Mouse (Mus musculus) stomach, embryonic 14.5 days (tissue): ENCODE data around the gene Tsg101. TPM values are rescaled to one million over a fixed set of nuclear protein-coding genes. Genes with fewer than 3 reads are reported as not detected.

ENCODE experiments used
- ATAC-seq: fragments of 200-750 bp; cut with Nextera tagmentation; 2 replicates; pipeline ENCODE4 v1.8.0; 2017; ENCODE audit warnings: low read depth, moderate TSS enrichment; ENCODE audit not compliant: insufficient number of reproducible peaks, insufficient read depth, low FRiP score
- H3K27ac ChIP-seq: fragments of 300-500 bp; sonication (generic); 2 replicates; pipeline ENCODE4 v1.5.1; 2014; ENCODE audit warnings: mild to moderate bottlenecking, low read length, moderate library complexity, mixed read lengths
- H3K27me3 ChIP-seq: fragments of 300-500 bp; sonication (generic); 2 replicates; pipeline ENCODE4 v1.6.1; 2014; ENCODE audit warnings: low read length, control low read depth, mixed read lengths; ENCODE audit not compliant: control insufficient read depth, insufficient read depth
- H3K36me3 ChIP-seq: fragments of 300-500 bp; sonication (generic); 2 replicates; pipeline ENCODE4 v1.6.1; 2014; ENCODE audit warnings: mild to moderate bottlenecking, control low read depth, low read length, moderate library complexity, mixed read lengths; ENCODE audit not compliant: control insufficient read depth, insufficient read depth
- H3K4me1 ChIP-seq: fragments of 300-500 bp; sonication (generic); 2 replicates; pipeline ENCODE4 v1.6.1; 2014; ENCODE audit warnings: low read length, control low read depth, mixed read lengths; ENCODE audit not compliant: control insufficient read depth, insufficient read depth
- H3K4me2 ChIP-seq: fragments of 300-500 bp; sonication (generic); replicated peaks from 2 replicates; pipeline ENCODE4 v1.6.1; 2014; ENCODE audit warnings: low read depth, low read length, control low read depth
- H3K4me3 ChIP-seq: fragments of 300-500 bp; sonication (generic); 2 replicates; pipeline ENCODE4 v1.5.1; 2014; ENCODE audit warnings: low read depth, low read length, control low read depth
- H3K9ac ChIP-seq: fragments of 300-500 bp; sonication (generic); replicated peaks from 2 replicates; pipeline ENCODE4 v1.6.1; 2014; ENCODE audit warnings: low read depth, mild to moderate bottlenecking, control low read depth, low read length, moderate library complexity, mixed read lengths
- H3K9me3 ChIP-seq: fragments of 300-500 bp; sonication (generic); 2 replicates; pipeline ENCODE4 v1.6.1; 2016; ENCODE audit warnings: low read depth, low read length, control low read depth; ENCODE audit not compliant: control insufficient read depth
- WGBS: fragments of 180-500 bp; shearing (Covaris S2); extraction: QIAGEN DNeasy Blood & Tissue Kit; methylation state at CpG from one replicate; pipeline ENCODE4 v1.1.7; 2014; 5-methylcytosine and 5-hydroxymethylcytosine counted together
- polyA plus RNA-seq: library from polyadenylated mRNA; unstranded; fragments of >200 nt; fragmentation: Nextera tagmentation; extraction: Ambion mirVana; gene quantifications from 2 replicates; pipeline ENCODE4 v1.2.1, GENCODE M21; 2014

The Tsg101 gene
- polyA plus RNA-seq, result 169 and 179 TPM in 2 replicates

- peak within 1 kb of the TSS; percentile 83 for H3K27ac ChIP-seq
- no peaks in the 10 kb centered on the region for H3K36me3 ChIP-seq
- no peaks in the 10 kb centered on the region for H3K9me3 ChIP-seq
- ATAC-seq, result peak; percentile 93
- H3K9ac ChIP-seq, result peak within 1 kb of the TSS; percentile 79
- no peaks in the 10 kb centered on the region for H3K27me3 ChIP-seq
- WGBS, result under 1% methylated on average over 75 of the region's 75 CpGs
- peaks cover 12% of the 10 kb centered on the region for H3K4me1 ChIP-seq
- H3K4me3 ChIP-seq, result peak within 1 kb of the TSS; percentile 57
- peak within 1 kb of the TSS; percentile 67 for H3K4me2 ChIP-seq
These were observed at the start of gene Tsg101 for GRCm38 (mm10) chr7:46919551-46920176. Gene Tsg101 (minus strand): TSS chr7:46919969.

- WGBS, result 77% methylated on average over 7 of the region's 7 CpGs
- ATAC-seq, result no peak
- H3K4me1 ChIP-seq, result peaks cover 13% of the 10 kb centered on the region; the same call in 1 of the 2 replicates
- H3K9me3 ChIP-seq, result no peaks in the 10 kb centered on the region
- H3K27ac ChIP-seq, result no peak overlapping the region
- H3K4me2 ChIP-seq, result no peak overlapping the region
- no peak overlapping the region for H3K9ac ChIP-seq
- H3K36me3 ChIP-seq, result no peaks in the 10 kb centered on the region
- H3K4me3 ChIP-seq, result no peak overlapping the region
- H3K27me3 ChIP-seq, result no peaks in the 10 kb centered on the region
These were observed 44.3 kb upstream of the Tsg101 start for GRCm38 (mm10) chr7:46964070-46964469.

- peak; percentile 62 for ATAC-seq
- no peaks in the 10 kb centered on the region for H3K36me3 ChIP-seq
- peak overlapping the region; percentile 29 for H3K4me2 ChIP-seq
- H3K9ac ChIP-seq, result no peak overlapping the region
- peaks cover 13% of the 10 kb centered on the region; the same call in 1 of the 2 replicates for H3K4me1 ChIP-seq
- WGBS, result 0% methylated on average over 9 of the region's 9 CpGs
- no peaks in the 10 kb centered on the region for H3K27me3 ChIP-seq
- H3K4me3 ChIP-seq, result no peak overlapping the region
- peak overlapping the region; percentile 53; the same call in 1 of the 2 replicates for H3K27ac ChIP-seq
- no peaks in the 10 kb centered on the region for H3K9me3 ChIP-seq
These were observed 43.2 kb upstream of the Tsg101 start for GRCm38 (mm10) chr7:46962806-46963618.

- H3K4me3 ChIP-seq, result no peak overlapping the region
- H3K27me3 ChIP-seq, result no peaks in the 10 kb centered on the region
- H3K27ac ChIP-seq, result 0 out of 2 replicates have a peak overlapping the region, but pooled peaks have one; percentile 53
- H3K36me3 ChIP-seq, result no peaks in the 10 kb centered on the region
- peaks cover 20% of the 10 kb centered on the region for H3K4me1 ChIP-seq
- ATAC-seq, result no peak
- H3K9ac ChIP-seq, result no peak overlapping the region
- no peak overlapping the region for H3K4me2 ChIP-seq
- no peaks in the 10 kb centered on the region for H3K9me3 ChIP-seq
These were observed 42.4 kb upstream of the Tsg101 start for GRCm38 (mm10) chr7:46962132-46962531.

- 56% methylated on average over 3 of the region's 3 CpGs for WGBS
- Histone ChIP-seq H3K36me3 (no peaks in the 10 kb centered on the region), H3K4me2 (no peak overlapping the region)
These were observed 41.2 kb upstream of the Tsg101 start for GRCm38 (mm10) chr7:46960991-46961390.

GRCm38 (mm10) chr7:46958853-46959252 is 39.1 kb upstream of the Tsg101 start:
- H3K4me3 ChIP-seq, result peak overlapping the region; percentile 65
- H3K27me3 ChIP-seq, result no peaks in the 10 kb centered on the region
- H3K4me2 ChIP-seq, result peak overlapping the region; percentile 66
- H3K27ac ChIP-seq, result no peak overlapping the region
- H3K9ac ChIP-seq, result peak overlapping the region; percentile 45; the same call in 1 of the 2 replicates
- peaks cover 19% of the 10 kb centered on the region for H3K4me1 ChIP-seq
- no peaks in the 10 kb centered on the region for H3K9me3 ChIP-seq
- WGBS, result 18% methylated on average over 9 of the region's 9 CpGs
- no peak for ATAC-seq
- peaks cover 5% of the 10 kb centered on the region; the same call in 1 of the 2 replicates for H3K36me3 ChIP-seq

More at GRCm38 (mm10) chr7:46960991-46961390, 41.2 kb upstream of the Tsg101 start:
- no peak for ATAC-seq
- peaks cover 20% of the 10 kb centered on the region for H3K4me1 ChIP-seq
- H3K27me3 ChIP-seq, result no peaks in the 10 kb centered on the region
- H3K9me3 ChIP-seq, result no peaks in the 10 kb centered on the region
- no peak overlapping the region for H3K9ac ChIP-seq
- no peak overlapping the region for H3K4me3 ChIP-seq
- H3K27ac ChIP-seq, result no peak overlapping the region

GRCm38 (mm10) chr7:46957831-46958691 is 38.3 kb upstream of the Tsg101 start, which contains the start of gene Uevld:
Gene Uevld (minus strand): TSS chr7:46958527.
- no peaks in the 10 kb centered on the region for H3K27me3 ChIP-seq
- H3K9me3 ChIP-seq, result no peaks in the 10 kb centered on the region
- peak within 1 kb of the TSS; percentile 71 for H3K9ac ChIP-seq
- no peak within 1 kb of the TSS for H3K27ac ChIP-seq
- H3K4me3 ChIP-seq, result peak within 1 kb of the TSS; percentile 65
- peaks cover 5% of the 10 kb centered on the region for H3K36me3 ChIP-seq
- ATAC-seq, result peak; percentile 93
- H3K4me2 ChIP-seq, result peak within 1 kb of the TSS; percentile 66
- under 1% methylated on average over 51 of the region's 51 CpGs for WGBS
- peaks cover 14% of the 10 kb centered on the region for H3K4me1 ChIP-seq

GRCm38 (mm10) chr7:46935847-46936246 is 16.1 kb upstream of the Tsg101 start:
- peaks cover 27% of the 10 kb centered on the region for H3K36me3 ChIP-seq
- H3K9me3 ChIP-seq, result no peaks in the 10 kb centered on the region
- 38% methylated on average over 4 of the region's 4 CpGs for WGBS
- no peak overlapping the region for H3K27ac ChIP-seq
- H3K9ac ChIP-seq, result no peak overlapping the region
- H3K4me1 ChIP-seq, result no peaks in the 10 kb centered on the region
- 0 out of 2 replicates have a peak, but pooled peaks have one; percentile 18 for ATAC-seq
- H3K4me2 ChIP-seq, result no peak overlapping the region
- H3K4me3 ChIP-seq, result no peak overlapping the region
- H3K27me3 ChIP-seq, result no peaks in the 10 kb centered on the region
